Mouse (Mus musculus): ENCODE measurements at regions not wholly inside any gene's neighbourhood (a gene's known extent, or its start where the extent isn't known, plus 50 kb on each side); places are given as distances from the start of the nearest gene placed in this dataset.

GRCm38 (mm10) chrX:55584758-55585157, 358.1 kb downstream of the Slxl1 start:
- peak; percentile 4 for DNase-seq (ENCODE audit: low spot score)
